ENCODE assay signal across 9 mouse cellular contexts in the genomic region with DNA sequence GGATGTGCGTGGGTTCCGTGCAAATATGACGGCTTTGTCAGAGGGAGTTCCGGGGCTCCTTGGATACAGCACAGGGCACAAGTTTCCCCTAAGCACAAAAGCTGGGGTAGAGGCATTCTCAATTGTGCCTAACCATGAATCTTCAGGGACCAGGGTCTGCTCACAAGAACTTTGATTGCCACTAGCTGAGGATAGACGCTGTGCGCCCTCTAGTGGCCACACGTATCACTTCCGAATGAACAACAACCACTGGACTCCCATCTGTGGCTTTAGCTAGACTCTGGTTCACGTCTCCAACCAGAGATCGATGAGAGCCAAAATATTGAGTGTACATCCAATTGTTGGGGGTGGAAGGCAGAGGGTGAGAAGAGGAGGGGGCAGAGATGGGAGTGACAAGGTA. TPM values are rescaled to one million over a fixed set of nuclear protein-coding genes. Genes with fewer than 3 reads are reported as not detected.
DNase-seq lines count a peak whose midpoint lies in the region; ATAC-seq lines count a peak whose summit lies in the region.
"Had no signal": no experiment of that assay in that cellular context is flagged by ENCODE, and none has a peak within 500 bp of the region (broad histone marks: within the 10 kb centered on the region; RNA-seq: fewer than 3 reads in every experiment).

No protein-coding gene starts in this region.

- DNase-seq in A20 (ENCODE audit: low read depth, low spot score) (peak; percentile 86), ES-CJ7 (ENCODE audit: low read depth, low spot score) (peak; percentile 95)
- DNase-seq in c-Kit-positive CD71-positive TER-119-positive erythroid progenitor cells, embryonic 14.5 days (ENCODE audit: low spot score) = peak; percentile 80
- peak; percentile 62 to 74 for DNase-seq in lung, adult 18-20 months
- peak; percentile 87 for DNase-seq in retina, postnatal 1 day
- peak; percentile 87 for DNase-seq in thymus, postnatal 4 days

- no peak overlapping the region for H3K9ac ChIP-seq in kidney, embryonic 14.5 days (ENCODE audit: low read depth, low read length)
- H3K9ac ChIP-seq: heart, embryonic 15.5 days had no signal

- H3K4me2 ChIP-seq in kidney, embryonic 14.5 days (replicated peaks; ENCODE audit: low read depth, low read length) = no peak overlapping the region
- H3K4me2 ChIP-seq: heart, embryonic 15.5 days had no signal

- 30% methylated on average over 10 of the region's 10 CpGs for WGBS in kidney, embryonic 14.5 days

- peaks cover 11% of the 10 kb centered on the region for H3K4me1 ChIP-seq in kidney, embryonic 14.5 days (ENCODE audit: control insufficient read depth, insufficient read depth, low read length)

- H3K27me3 ChIP-seq in kidney, embryonic 14.5 days (ENCODE audit: control insufficient read depth, insufficient read depth, low read length) = no peaks in the 10 kb centered on the region
- H3K27me3 ChIP-seq: heart, embryonic 15.5 days had no signal

- no peaks in the 10 kb centered on the region for H3K9me3 ChIP-seq in kidney, embryonic 14.5 days (ENCODE audit: control insufficient read depth, low read length)
- H3K9me3 ChIP-seq: heart, embryonic 15.5 days had no signal

- H3K27ac ChIP-seq in kidney, embryonic 14.5 days (ENCODE audit: low read depth, low read length) = no peak overlapping the region
- H3K27ac ChIP-seq: heart, embryonic 15.5 days had no signal

- H3K4me3 ChIP-seq in kidney, embryonic 14.5 days (ENCODE audit: low read length) = no peak overlapping the region
- H3K4me3 ChIP-seq: heart, embryonic 15.5 days had no signal

- no peaks in the 10 kb centered on the region for H3K36me3 ChIP-seq in kidney, embryonic 14.5 days (ENCODE audit: control insufficient read depth, insufficient read depth, low read length)
- H3K36me3 ChIP-seq: heart, embryonic 15.5 days had no signal

- ATAC-seq in frontal cortex, adult (ENCODE audit: low TSS enrichment) = peak; percentile 72; the same call in 1 of the 2 replicates
- ATAC-seq in kidney, embryonic 14.5 days (ENCODE audit: low FRiP score, low TSS enrichment) = 0 out of 2 replicates have a peak, but pooled peaks have one; percentile 8

RNA-seq across cellular contexts. Expression of gene Slc7a5, which starts 18.1 kb away (rescaled TPM):
- polyA plus RNA-seq in kidney, embryonic 14.5 days (2014; fragmentation: Nextera tagmentation; extraction: Ambion mirVana) = 16.8 and 25.9 TPM in 2 replicates

RNA-seq across cellular contexts. Expression of gene Car5a, which starts 19.1 kb away (rescaled TPM):
- polyA plus RNA-seq in kidney, embryonic 14.5 days (2014; fragmentation: Nextera tagmentation; extraction: Ambion mirVana) = not detected in 2 replicates
- polyA plus RNA-seq: heart, embryonic 15.5 days had no signal

RNA-seq across cellular contexts. Expression of gene Banp, which starts 23.9 kb away (rescaled TPM):
- polyA plus RNA-seq in kidney, embryonic 14.5 days (2014; fragmentation: Nextera tagmentation; extraction: Ambion mirVana) = 39.2 and 39.5 TPM in 2 replicates
